Mouse (Mus musculus) induced T-regulatory cell, adult 2 months (primary cell): Measurements from ENCODE around the gene Mmgt2.

Experiments
- DNase-seq: peaks from one replicate; pipeline ENCODE4 v3.0.0-alpha.2; 2012; ENCODE audit warnings: low read depth

The Mmgt2 gene

GRCm38 (mm10) chr11:62706141-62706540 is 57.7 kb downstream of the Mmgt2 start:
- DNase-seq = no peak

GRCm38 (mm10) chr11:62708252-62708651 is 59.8 kb downstream of the Mmgt2 start:
- DNase-seq = no peak

- DNase-seq = no peak
These were observed 62.2 kb downstream of the Mmgt2 start for GRCm38 (mm10) chr11:62710657-62711056.
